Mouse (Mus musculus) testis, adult 2 months (tissue): ENCODE measurements around the gene Mttp. TPM values are rescaled to one million over a fixed set of nuclear protein-coding genes. Genes with fewer than 3 reads are reported as not detected.

ENCODE experiments used
- H3K27ac ChIP-seq: fragments of 200-500 bp; 2 replicates; pipeline ENCODE4 v1.5.1; 2012; ENCODE audit warnings: low read depth, low read length; ENCODE audit not compliant: control insufficient read depth, insufficient read depth
- H3K27me3 ChIP-seq: fragments of 200-500 bp; 2 replicates; pipeline ENCODE4 v1.6.1; 2012; ENCODE audit warnings: mild to moderate bottlenecking, low read length, moderate library complexity; ENCODE audit not compliant: control insufficient read depth, insufficient read depth
- H3K36me3 ChIP-seq: fragments of 200-500 bp; 2 replicates; pipeline ENCODE4 v1.6.1; 2012; ENCODE audit warnings: mild to moderate bottlenecking, low read length; ENCODE audit not compliant: control insufficient read depth, insufficient read depth
- H3K4me1 ChIP-seq: fragments of 200-500 bp; 2 replicates; pipeline ENCODE4 v1.6.1; 2012; ENCODE audit warnings: low read length; ENCODE audit not compliant: control insufficient read depth, insufficient read depth
- H3K4me3 ChIP-seq: fragments of 200-500 bp; 2 replicates; pipeline ENCODE4 v1.5.1; 2012; ENCODE audit warnings: low read depth, mild to moderate bottlenecking, low read length, moderate library complexity, mixed read lengths; ENCODE audit not compliant: control insufficient read depth
- CTCF ChIP-seq: fragments of 200-500 bp; IDR thresholded peaks from 2 replicates; pipeline ENCODE4 v1.5.1; 2012; ENCODE audit warnings: low read depth, mild to moderate bottlenecking, inconsistent platforms, low read length, moderate library complexity; ENCODE audit not compliant: control insufficient read depth, insufficient read depth, insufficient replicate concordance
- POLR2A ChIP-seq: fragments of 200-500 bp; IDR thresholded peaks from 2 replicates; pipeline ENCODE4 v1.6.1; 2012; ENCODE audit warnings: low read depth, mild to moderate bottlenecking, inconsistent platforms, low read length, moderate library complexity; ENCODE audit not compliant: control insufficient read depth
- polyA plus RNA-seq: library from polyadenylated mRNA; depleted of rRNA; stranded (reverse); fragments of >200 nt; gene quantifications from 2 replicates; pipeline ENCODE4 v1.2.3, GENCODE M21; 2012

The Mttp gene
- polyA plus RNA-seq, 1 experiment = 10.9 TPM

DNA sequence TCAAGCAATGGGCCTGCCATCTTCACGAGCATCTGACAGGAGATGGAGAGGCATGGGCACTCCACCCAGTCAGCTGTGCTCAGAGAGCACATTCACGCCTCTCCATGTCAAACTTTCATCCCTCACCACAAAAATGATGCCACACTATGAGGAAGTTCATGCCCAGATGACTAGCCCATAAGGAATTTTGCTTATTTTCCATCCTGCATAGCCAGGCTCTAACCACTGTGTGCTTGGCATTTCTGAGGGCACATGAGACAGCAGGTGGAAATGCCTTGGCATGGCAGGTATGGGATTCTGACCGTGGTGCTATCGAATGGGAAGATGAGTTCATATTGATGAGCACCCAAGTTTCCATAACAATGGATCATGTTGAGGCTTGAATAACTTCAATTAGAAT is 41.1 kb downstream of the Mttp start:
- TF ChIP-seq POLR2A (no peak), CTCF (no peak)
- Histone ChIP-seq H3K36me3 (no peaks in the 10 kb centered on the region), H3K4me1 (no peaks in the 10 kb centered on the region), H3K4me3 (no peak overlapping the region), H3K27me3 (no peaks in the 10 kb centered on the region), H3K27ac (no peak overlapping the region)

DNA sequence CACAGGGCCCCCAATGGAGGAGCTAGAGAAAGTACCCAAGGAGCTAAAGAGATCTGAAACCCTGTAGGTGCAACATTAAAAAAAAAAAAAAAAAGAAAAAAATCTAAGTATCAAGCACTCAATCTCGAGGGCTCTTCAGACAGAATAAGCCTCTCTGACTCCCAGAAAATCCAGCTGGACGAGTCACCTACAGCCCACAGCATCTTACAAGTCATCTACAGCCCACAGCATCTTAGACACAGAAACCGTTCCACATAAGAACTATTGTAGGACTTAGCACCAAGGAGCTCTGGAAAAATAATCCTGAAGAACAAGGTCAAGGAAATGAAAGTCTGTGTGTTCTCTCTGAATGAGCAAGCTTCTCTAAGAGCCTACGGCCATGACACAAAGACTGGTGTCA is 42.8 kb downstream of the Mttp start:
- Histone ChIP-seq H3K4me1 (no peaks in the 10 kb centered on the region), H3K27me3 (no peaks in the 10 kb centered on the region), H3K36me3 (no peaks in the 10 kb centered on the region), H3K27ac (no peak overlapping the region), H3K4me3 (no peak overlapping the region)
- TF ChIP-seq CTCF (no peak), POLR2A (no peak)

DNA sequence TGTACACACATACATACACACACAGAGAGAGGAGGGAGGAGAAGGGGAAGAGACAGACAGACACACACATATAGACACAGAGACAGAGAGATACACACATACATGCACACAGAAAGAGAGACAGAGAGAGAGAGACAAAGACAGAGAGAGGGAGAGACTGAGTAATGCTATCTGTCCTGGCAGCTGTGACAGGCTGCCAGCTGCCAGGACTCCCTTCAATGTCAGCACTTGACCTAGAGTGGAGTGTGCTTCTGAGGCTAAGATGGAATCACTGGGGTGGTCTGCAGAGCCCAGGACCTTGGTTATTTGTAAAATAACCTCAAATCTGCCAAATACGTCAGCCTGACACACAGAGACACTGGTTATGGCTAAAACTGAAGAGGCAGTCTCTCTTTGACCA is 47.0 kb downstream of the Mttp start:
- Histone ChIP-seq H3K4me1 (no peaks in the 10 kb centered on the region), H3K27ac (no peak overlapping the region), H3K4me3 (no peak overlapping the region), H3K27me3 (no peaks in the 10 kb centered on the region), H3K36me3 (peaks cover 2% of the 10 kb centered on the region; the same call in 1 of the 2 replicates)
- TF ChIP-seq CTCF = no peak
- no peak for TF ChIP-seq POLR2A

DNA sequence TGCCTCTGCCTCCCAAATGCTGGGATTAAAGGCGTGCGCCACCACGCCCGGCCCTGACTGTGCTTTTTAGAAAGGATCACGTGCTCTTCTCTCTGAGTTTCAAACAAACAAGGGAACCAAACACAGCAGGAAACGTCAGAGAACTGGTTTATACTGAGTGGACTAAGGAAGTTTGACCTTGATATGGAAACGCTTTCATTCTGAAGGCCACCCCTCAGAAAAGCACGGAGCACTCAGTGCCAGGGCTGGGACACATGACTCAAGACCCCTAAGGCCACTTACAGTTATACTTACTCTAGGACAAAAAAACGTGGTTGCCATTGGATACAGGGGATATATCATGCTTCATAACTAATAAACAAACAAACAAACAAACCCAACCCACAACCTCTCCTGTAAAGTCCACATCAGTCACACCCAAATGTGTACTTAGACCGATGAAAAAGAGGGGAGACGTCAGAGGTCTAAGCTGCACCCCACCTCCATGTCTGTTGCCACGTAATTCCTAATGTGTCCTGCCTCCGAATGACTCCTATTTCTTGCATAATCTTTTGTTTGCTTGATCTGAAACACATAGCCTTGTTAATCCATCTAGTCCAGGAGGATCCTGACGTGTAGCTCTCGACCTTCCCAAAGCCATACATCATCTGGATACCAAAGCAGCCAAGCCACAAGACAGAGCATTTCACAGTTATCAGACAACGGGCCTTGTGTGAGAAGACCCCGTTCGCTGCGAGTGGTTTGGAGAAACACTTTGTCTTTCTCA is 48.3 kb downstream of the Mttp start:
- H3K4me3 ChIP-seq = no peak overlapping the region
- H3K27me3 ChIP-seq = no peaks in the 10 kb centered on the region
- H3K27ac ChIP-seq = no peak overlapping the region
- peaks cover 2% of the 10 kb centered on the region; the same call in 1 of the 2 replicates for H3K36me3 ChIP-seq
- no peak for TF ChIP-seq POLR2A
- no peak for TF ChIP-seq CTCF
- H3K4me1 ChIP-seq = no peaks in the 10 kb centered on the region

DNA sequence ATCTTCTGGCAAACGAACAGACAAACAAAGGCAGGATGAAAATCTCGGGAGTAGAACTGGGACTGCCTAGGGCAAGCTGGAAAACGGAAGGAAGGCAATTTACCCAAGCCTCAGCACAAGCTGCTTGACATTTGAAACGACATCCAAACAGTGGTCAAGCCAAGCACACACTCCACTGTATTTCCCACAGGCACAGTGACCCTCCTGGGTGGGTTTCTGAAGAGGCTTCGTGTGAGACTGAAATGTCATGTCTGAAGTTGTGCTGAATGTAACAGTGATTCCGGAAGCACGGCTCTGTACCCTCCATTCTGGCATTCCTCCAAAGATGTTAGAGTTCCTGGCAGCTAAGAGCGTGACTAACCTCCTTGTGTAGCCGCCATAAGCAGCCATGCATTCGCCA is 49.0 kb downstream of the Mttp start:
- no peak overlapping the region for H3K27ac ChIP-seq

DNA sequence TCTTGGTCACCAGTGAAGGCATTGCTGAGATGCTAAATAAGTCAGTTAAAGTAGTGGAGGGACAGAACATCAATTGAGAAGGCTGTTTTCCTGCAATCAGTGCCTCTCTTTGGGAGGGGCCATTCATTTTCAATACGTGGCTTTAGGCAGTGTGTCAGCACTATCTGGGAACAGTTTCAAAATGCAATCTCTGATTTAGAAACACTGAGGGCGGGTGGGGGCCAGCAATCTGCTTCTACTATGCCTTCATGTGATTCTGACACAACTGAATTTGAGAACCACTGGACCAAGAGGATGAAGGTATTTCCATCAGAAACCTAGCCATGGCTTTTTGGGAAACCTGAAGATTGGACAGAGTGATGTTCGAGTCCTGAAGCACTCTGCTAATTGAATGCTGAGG is 49.5 kb downstream of the Mttp start:
- H3K36me3 ChIP-seq = peaks cover 2% of the 10 kb centered on the region; the same call in 1 of the 2 replicates
- no peaks in the 10 kb centered on the region for H3K4me1 ChIP-seq
- H3K27me3 ChIP-seq = no peaks in the 10 kb centered on the region
- TF ChIP-seq CTCF (no peak), POLR2A (no peak)
- no peak overlapping the region for H3K27ac ChIP-seq
- no peak overlapping the region for H3K4me3 ChIP-seq

More for the DNA sequence above, 49.0 kb downstream of the Mttp start:
- Histone ChIP-seq H3K27me3 (no peaks in the 10 kb centered on the region), H3K4me3 (no peak overlapping the region), H3K4me1 (no peaks in the 10 kb centered on the region), H3K36me3 (peaks cover 2% of the 10 kb centered on the region; the same call in 1 of the 2 replicates)
- TF ChIP-seq POLR2A = no peak
- TF ChIP-seq CTCF = no peak

DNA sequence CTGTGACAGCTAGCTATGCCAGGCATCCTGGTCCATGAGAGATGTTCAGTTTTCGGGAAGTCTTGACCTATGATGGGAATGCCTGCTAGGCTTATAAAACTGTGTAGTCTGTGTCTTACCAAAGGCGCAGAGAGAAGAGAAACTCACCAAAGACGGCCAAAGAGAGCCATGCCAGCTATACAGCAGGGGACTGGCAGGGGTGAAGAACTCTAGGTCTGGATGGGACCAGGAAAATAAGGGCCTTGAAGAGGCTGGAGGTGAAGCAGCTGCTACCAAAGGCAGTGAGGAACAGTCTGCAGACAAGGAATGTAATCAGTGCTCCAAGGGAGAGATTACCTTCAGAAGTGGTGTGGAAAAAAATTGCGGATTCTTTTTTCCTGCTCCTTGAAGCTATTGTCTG is 60.9 kb downstream of the Mttp start:
- TF ChIP-seq CTCF = no peak
- TF ChIP-seq POLR2A = no peak
- H3K4me1 ChIP-seq = no peaks in the 10 kb centered on the region
- no peaks in the 10 kb centered on the region for H3K36me3 ChIP-seq
- H3K4me3 ChIP-seq = no peak overlapping the region
- no peak overlapping the region for H3K27ac ChIP-seq
- H3K27me3 ChIP-seq = no peaks in the 10 kb centered on the region

DNA sequence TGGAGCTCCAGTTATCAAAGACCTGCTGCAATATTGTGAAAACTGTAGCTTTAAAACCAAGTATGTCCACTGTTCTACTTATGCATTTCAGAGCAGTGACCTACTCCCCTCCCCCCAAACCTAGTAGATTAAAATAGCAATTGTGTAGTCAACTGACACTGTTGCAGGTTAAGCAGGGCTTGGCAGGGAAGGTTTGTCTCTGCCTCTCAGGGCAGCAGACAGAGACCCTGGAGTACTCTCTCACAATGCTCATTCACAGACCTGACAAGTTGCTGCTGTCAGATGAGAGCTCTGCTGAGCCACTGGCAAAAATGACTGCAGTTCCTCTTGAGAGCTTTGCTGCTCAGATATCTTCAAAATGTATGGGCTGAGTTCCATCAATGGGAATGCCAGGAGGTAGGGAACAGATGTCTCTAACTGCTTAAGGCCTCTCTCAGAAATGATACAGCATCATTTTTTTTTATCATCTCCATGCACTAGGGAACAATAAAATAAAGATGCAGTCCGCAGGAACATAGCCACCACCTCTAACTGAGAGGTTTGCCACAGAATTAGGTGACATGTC is 61.6 kb downstream of the Mttp start:
- Histone ChIP-seq H3K36me3 (no peaks in the 10 kb centered on the region), H3K4me3 (no peak overlapping the region), H3K27me3 (no peaks in the 10 kb centered on the region), H3K27ac (no peak overlapping the region), H3K4me1 (no peaks in the 10 kb centered on the region)
- no peak for TF ChIP-seq CTCF
- no peak for TF ChIP-seq POLR2A
